Mouse (Mus musculus): ENCODE data around the gene Dcaf15. TPM values are rescaled to one million over a fixed set of nuclear protein-coding genes. Genes with fewer than 3 reads are reported as not detected.

Gene Dcaf15
- polyA plus RNA-seq, 1 experiment from 2014 or later = 6.8 TPM

GRCm38 (mm10) chr8:84096061-84096460 lies 8.5 kb downstream of the Dcaf15 start:
- H3K4me1 ChIP-seq = no peaks in the 10 kb centered on the region
- H3K27ac ChIP-seq = no peak overlapping the region
- peaks cover 61% of the 10 kb centered on the region for H3K36me3 ChIP-seq
- WGBS = 65% methylated on average over 8 of the region's 8 CpGs
- H3K9me3 ChIP-seq = no peaks in the 10 kb centered on the region
- H3K9ac ChIP-seq = no peak overlapping the region
- no peak for ATAC-seq (ENCODE audit: insufficient read depth, low FRiP score, low read depth)
- no peaks in the 10 kb centered on the region for H3K27me3 ChIP-seq (replicated peaks)
- no peak overlapping the region for H3K4me3 ChIP-seq (replicated peaks)
- no peak overlapping the region for H3K4me2 ChIP-seq

DNA sequence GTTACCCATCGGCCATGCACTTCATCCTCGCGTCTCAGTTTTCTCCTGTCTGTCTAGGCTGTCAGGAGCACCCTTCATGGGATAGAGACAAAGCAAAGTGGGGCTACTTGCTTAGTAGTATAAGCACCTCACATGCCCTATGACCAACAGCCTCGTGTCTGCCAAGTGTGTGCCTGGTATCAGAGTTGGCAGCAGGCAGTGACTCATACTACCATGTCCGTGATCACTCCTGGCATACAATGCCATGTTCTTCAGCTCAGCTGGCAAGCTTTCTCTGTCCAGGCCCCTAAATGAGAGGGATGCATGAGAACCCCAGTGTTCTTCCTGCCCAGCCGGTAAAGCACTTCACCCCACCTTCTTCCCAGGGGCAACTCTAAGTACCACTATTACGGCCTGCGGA lies 14.0 kb downstream of the Dcaf15 start:
- no peak for ATAC-seq (ENCODE audit: insufficient read depth, low FRiP score, low read depth)
- Histone ChIP-seq H3K4me1 (no peaks in the 10 kb centered on the region), H3K4me3 (replicated peaks) (no peak overlapping the region), H3K4me2 (no peak overlapping the region), H3K27ac (no peak overlapping the region), H3K9ac (no peak overlapping the region), H3K9me3 (no peaks in the 10 kb centered on the region), H3K36me3 (peaks cover 53% of the 10 kb centered on the region), H3K27me3 (replicated peaks) (no peaks in the 10 kb centered on the region)
- WGBS = 84% methylated on average over 8 of the region's 8 CpGs

- Histone ChIP-seq H3K27ac (no peak overlapping the region), H3K27me3 (replicated peaks) (no peaks in the 10 kb centered on the region), H3K9me3 (no peaks in the 10 kb centered on the region), H3K36me3 (peaks cover 42% of the 10 kb centered on the region), H3K4me1 (no peaks in the 10 kb centered on the region), H3K4me3 (replicated peaks) (no peak overlapping the region), H3K9ac (no peak overlapping the region), H3K4me2 (no peak overlapping the region)
- ATAC-seq (ENCODE audit: insufficient read depth, low FRiP score, low read depth) = no peak
- 67% methylated on average over 9 of the region's 9 CpGs for WGBS
These were observed 15.3 kb downstream of the Dcaf15 start for GRCm38 (mm10) chr8:84089277-84089676.

- no peak overlapping the region for H3K27ac ChIP-seq
- H3K4me1 ChIP-seq = 0 out of 2 replicates have a peak, but pooled peaks cover 3% of the 10 kb centered on the region
- H3K9me3 ChIP-seq = no peaks in the 10 kb centered on the region
- H3K36me3 ChIP-seq = peaks cover 36% of the 10 kb centered on the region
- 95% methylated on average over 14 of the region's 14 CpGs for WGBS
- H3K4me2 ChIP-seq = no peak overlapping the region
- no peaks in the 10 kb centered on the region for H3K27me3 ChIP-seq (replicated peaks)
- H3K9ac ChIP-seq = no peak overlapping the region
- no peak overlapping the region for H3K4me3 ChIP-seq (replicated peaks)
- ATAC-seq (ENCODE audit: insufficient read depth, low FRiP score, low read depth) = no peak
These were observed 16.7 kb downstream of the Dcaf15 start for GRCm38 (mm10) chr8:84087821-84088220.

DNA sequence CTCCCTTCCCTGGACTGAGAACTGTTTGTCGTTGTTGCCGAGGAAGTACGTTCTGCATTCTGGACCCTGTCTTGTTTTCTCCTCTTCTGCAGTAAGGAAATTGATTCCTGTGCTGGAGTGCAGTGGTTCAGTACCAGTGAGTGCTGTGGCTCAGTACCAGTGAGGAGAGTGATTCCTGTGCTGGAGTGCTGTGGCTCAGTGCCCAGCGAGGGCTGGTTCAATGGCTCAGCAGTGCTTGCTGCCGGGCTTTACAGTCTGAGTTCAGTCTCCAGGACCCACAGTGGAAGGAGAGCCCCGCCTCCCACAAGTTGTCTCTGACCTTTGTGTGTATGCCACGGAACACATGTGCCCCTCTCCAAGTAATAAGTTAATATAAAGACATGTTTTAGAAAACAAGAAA lies 17.4 kb downstream of the Dcaf15 start:
- no peaks in the 10 kb centered on the region for H3K27me3 ChIP-seq (replicated peaks)
- no peak overlapping the region for H3K27ac ChIP-seq
- no peak overlapping the region for H3K4me2 ChIP-seq
- 0 out of 2 replicates have a peak, but pooled peaks cover 3% of the 10 kb centered on the region for H3K4me1 ChIP-seq
- H3K4me3 ChIP-seq (replicated peaks) = no peak overlapping the region
- 89% methylated on average over 7 of the region's 7 CpGs for WGBS
- no peak overlapping the region for H3K9ac ChIP-seq
- no peaks in the 10 kb centered on the region for H3K9me3 ChIP-seq
- no peak for ATAC-seq (ENCODE audit: insufficient read depth, low FRiP score, low read depth)
- H3K36me3 ChIP-seq = peaks cover 37% of the 10 kb centered on the region

DNA sequence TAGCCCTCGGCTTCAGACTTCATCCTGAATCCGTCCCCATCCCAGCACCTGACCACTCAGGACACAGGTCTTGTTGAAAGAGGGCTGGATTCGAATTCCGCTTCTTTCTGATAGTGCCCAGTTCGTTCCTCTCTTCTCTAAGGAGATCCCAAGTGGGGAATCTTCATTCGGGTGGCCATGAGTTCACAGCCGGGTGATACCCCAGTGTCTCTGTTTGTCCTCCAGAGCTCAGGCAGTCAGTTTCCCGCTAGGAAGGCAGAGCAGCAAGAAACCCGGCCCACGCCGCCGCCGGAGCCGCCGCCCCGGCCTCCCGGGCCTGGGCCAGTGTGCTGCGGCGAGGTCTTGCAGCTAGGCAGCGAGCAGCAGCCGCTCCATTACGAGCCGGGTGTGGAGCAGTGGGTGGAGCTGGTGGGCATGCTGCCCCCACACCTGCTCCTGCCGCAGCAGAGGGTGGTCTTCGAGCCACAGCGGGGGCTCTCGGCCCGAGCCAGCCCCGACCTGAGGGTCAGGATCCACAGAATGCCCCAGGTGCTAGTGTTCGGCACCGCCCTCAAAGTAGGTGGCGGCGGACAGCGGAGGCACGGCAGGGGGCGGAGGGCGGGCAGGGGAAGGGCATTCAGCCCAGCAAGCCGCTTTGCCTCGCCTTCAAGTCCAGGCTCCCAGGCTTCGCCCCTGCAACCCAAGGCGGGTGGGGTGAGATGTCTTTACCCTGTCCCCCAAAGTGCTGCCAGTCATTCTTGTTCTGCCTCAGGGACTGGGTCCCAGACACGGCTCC lies 20.0 kb downstream of the Dcaf15 start:
- Histone ChIP-seq H3K36me3 (peaks cover 46% of the 10 kb centered on the region), H3K27me3 (replicated peaks) (no peaks in the 10 kb centered on the region), H3K4me3 (replicated peaks) (no peak overlapping the region), H3K4me2 (peak overlapping the region; percentile 30), H3K9me3 (no peaks in the 10 kb centered on the region), H3K4me1 (0 out of 2 replicates have a peak, but pooled peaks cover 3% of the 10 kb centered on the region), H3K9ac (no peak overlapping the region), H3K27ac (no peak overlapping the region)
- no peak for ATAC-seq (ENCODE audit: insufficient read depth, low FRiP score, low read depth)
- WGBS = 57% methylated on average over 42 of the region's 42 CpGs

- Histone ChIP-seq H3K36me3 (peaks cover 46% of the 10 kb centered on the region), H3K4me1 (0 out of 2 replicates have a peak, but pooled peaks cover 3% of the 10 kb centered on the region), H3K9ac (no peak overlapping the region), H3K27me3 (replicated peaks) (no peaks in the 10 kb centered on the region), H3K4me3 (replicated peaks) (no peak overlapping the region), H3K27ac (no peak overlapping the region), H3K9me3 (no peaks in the 10 kb centered on the region), H3K4me2 (no peak overlapping the region)
- 35% methylated on average over 8 of the region's 8 CpGs for WGBS
- ATAC-seq (ENCODE audit: insufficient read depth, low FRiP score, low read depth) = peak; percentile 37; the same call in 1 of the 2 replicates
These were observed 20.7 kb downstream of the Dcaf15 start for GRCm38 (mm10) chr8:84083829-84084241.

DNA sequence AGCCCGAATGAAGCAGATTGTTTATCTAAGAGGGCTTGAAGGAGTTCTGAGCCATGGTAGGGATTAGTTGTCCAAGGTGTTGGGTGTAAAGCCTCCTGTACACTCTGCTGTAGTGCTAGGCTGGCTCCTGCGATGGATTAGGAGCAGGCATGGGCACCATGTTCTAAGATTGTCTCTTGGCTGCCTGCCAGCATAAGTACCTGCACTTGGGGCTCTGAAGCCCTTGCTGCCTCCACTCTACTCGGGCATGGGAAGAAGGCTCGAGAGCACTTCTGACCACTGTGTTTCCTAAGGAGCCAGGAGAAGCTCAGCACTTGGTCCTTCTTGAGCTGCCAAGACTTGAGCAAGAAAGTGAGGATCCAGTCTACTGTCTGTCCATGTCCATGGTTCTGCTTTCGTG lies 25.4 kb downstream of the Dcaf15 start:
- no peak overlapping the region for H3K9ac ChIP-seq
- H3K9me3 ChIP-seq = no peaks in the 10 kb centered on the region
- no peaks in the 10 kb centered on the region for H3K27me3 ChIP-seq (replicated peaks)
- H3K4me1 ChIP-seq = 0 out of 2 replicates have a peak, but pooled peaks cover 3% of the 10 kb centered on the region
- no peak for ATAC-seq (ENCODE audit: insufficient read depth, low FRiP score, low read depth)
- no peak overlapping the region for H3K27ac ChIP-seq
- no peak overlapping the region for H3K4me2 ChIP-seq
- WGBS = 74% methylated on average over 5 of the region's 5 CpGs
- H3K36me3 ChIP-seq = peaks cover 31% of the 10 kb centered on the region
- no peak overlapping the region for H3K4me3 ChIP-seq (replicated peaks)

GRCm38 (mm10) chr8:84076849-84077248 lies 27.7 kb downstream of the Dcaf15 start:
- 72% methylated on average over 3 of the region's 3 CpGs for WGBS
- Histone ChIP-seq H3K27me3 (replicated peaks) (no peaks in the 10 kb centered on the region), H3K36me3 (peaks cover 16% of the 10 kb centered on the region), H3K9ac (no peak overlapping the region), H3K27ac (no peak overlapping the region), H3K4me2 (no peak overlapping the region), H3K4me3 (replicated peaks) (no peak overlapping the region), H3K9me3 (no peaks in the 10 kb centered on the region), H3K4me1 (peaks cover 15% of the 10 kb centered on the region; the same call in 1 of the 2 replicates)
- no peak for ATAC-seq (ENCODE audit: insufficient read depth, low FRiP score, low read depth)

GRCm38 (mm10) chr8:84076412-84076811 lies 28.2 kb downstream of the Dcaf15 start:
- WGBS = 84% methylated on average over 1 of the region's 1 CpGs
- H3K9ac ChIP-seq = no peak overlapping the region

GRCm38 (mm10) chr8:84073230-84073976 lies 31.2 kb downstream of the Dcaf15 start:
- Histone ChIP-seq H3K27me3 (replicated peaks) (no peaks in the 10 kb centered on the region), H3K4me3 (replicated peaks) (no peak overlapping the region), H3K4me2 (no peak overlapping the region), H3K4me1 (peaks cover 38% of the 10 kb centered on the region), H3K9me3 (no peaks in the 10 kb centered on the region), H3K36me3 (peaks cover 3% of the 10 kb centered on the region; the same call in 1 of the 2 replicates), H3K27ac (no peak overlapping the region), H3K9ac (no peak overlapping the region)
- WGBS = 63% methylated on average over 10 of the region's 10 CpGs
- ATAC-seq (ENCODE audit: insufficient read depth, low FRiP score, low read depth) = no peak

More at GRCm38 (mm10) chr8:84076412-84076811, 28.2 kb downstream of the Dcaf15 start:
- peaks cover 19% of the 10 kb centered on the region for H3K4me1 ChIP-seq
- no peak for ATAC-seq (ENCODE audit: insufficient read depth, low FRiP score, low read depth)
- no peak overlapping the region for H3K27ac ChIP-seq
- peaks cover 15% of the 10 kb centered on the region for H3K36me3 ChIP-seq
- H3K9me3 ChIP-seq = no peaks in the 10 kb centered on the region
- H3K27me3 ChIP-seq (replicated peaks) = no peaks in the 10 kb centered on the region
- no peak overlapping the region for H3K4me2 ChIP-seq
- H3K4me3 ChIP-seq (replicated peaks) = no peak overlapping the region

- no peak overlapping the region for H3K27ac ChIP-seq
- no peak overlapping the region for H3K4me3 ChIP-seq (replicated peaks)
- peaks cover 48% of the 10 kb centered on the region for H3K4me1 ChIP-seq
- H3K4me2 ChIP-seq = no peak overlapping the region
- H3K36me3 ChIP-seq = peaks cover 3% of the 10 kb centered on the region; the same call in 1 of the 2 replicates
- no peaks in the 10 kb centered on the region for H3K27me3 ChIP-seq (replicated peaks)
- no peak overlapping the region for H3K9ac ChIP-seq
- no peak for ATAC-seq (ENCODE audit: insufficient read depth, low FRiP score, low read depth)
- 88% methylated on average over 10 of the region's 10 CpGs for WGBS
- H3K9me3 ChIP-seq = no peaks in the 10 kb centered on the region
These were observed 32.2 kb downstream of the Dcaf15 start for GRCm38 (mm10) chr8:84072321-84072720.
